Mouse (Mus musculus) liver, adult 2 months (tissue): Measurements from ENCODE around the gene Sgpp2.

Experiments
- CTCF ChIP-seq: fragments of 200-500 bp; IDR thresholded peaks from 2 replicates; pipeline ENCODE4 v1.5.1; 2011; ENCODE audit warnings: low read depth, low read length, control low read depth
- POLR2A ChIP-seq: fragments of 200-500 bp; IDR thresholded peaks from 2 replicates; pipeline ENCODE4 v1.6.1; 2011; ENCODE audit warnings: low read length, control low read depth; ENCODE audit not compliant: insufficient read depth; ENCODE audit errors: extremely low read depth

DNA sequence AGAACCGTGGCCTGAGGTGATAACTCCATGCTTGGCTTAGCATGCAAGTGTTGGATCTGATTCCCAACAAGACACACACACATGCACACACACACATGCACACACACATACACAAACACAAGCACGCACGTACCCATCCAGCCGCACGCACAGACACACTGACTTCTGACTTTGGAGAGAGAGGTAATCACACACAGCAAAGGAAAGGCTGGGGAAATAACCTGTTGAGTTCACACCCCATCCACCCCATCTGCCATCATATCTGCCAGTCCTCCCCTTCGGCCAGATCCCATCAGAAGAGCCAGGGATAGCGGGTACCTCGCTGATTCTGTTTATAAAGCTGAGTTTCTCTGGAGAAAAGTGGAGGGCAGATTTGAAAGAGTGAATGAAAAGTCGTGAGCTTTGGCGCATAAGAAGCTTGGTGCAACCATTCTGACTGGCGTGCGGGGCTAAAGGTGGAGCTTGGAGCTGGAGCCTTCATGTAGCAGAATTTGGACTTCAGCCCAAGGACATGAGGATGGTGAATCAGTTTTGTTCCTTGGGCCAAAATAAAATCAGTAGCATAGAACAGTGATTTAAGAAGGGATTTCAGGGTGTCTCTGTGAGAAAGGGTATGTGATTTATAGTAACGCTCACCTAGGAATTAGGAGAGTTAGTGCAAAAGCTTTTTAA, 8.1 kb downstream of the Sgpp2 start:
- TF ChIP-seq POLR2A (no peak), CTCF (no peak)
